Mouse (Mus musculus) adrenal gland, adult 2 months (tissue): ENCODE results near the gene Bpifb5. TPM values are rescaled to one million over a fixed set of nuclear protein-coding genes. Genes with fewer than 3 reads are reported as not detected.
"Not testable (repeated sequence)": the region's sequence is repeated elsewhere in the genome, so short reads cannot be mapped to it uniquely, and the experiment has no call there.

Experiments
- DNase-seq: peaks from one replicate; pipeline ENCODE4 v3.0.0; 2021
- polyA plus RNA-seq: library from polyadenylated mRNA; depleted of rRNA; stranded (reverse); fragments of >200 nt; gene quantifications from 2 replicates; pipeline ENCODE4 v1.2.3, GENCODE M21; 2012; rRNA removed
- total RNA-seq, 2 experiments: library from RNA; stranded (reverse); gene quantifications; 2 replicates each; pipeline ENCODE4 v1.2.3; 2021

The Bpifb5 gene
- total and polyA plus RNA-seq, 3 experiments: 0.17 to 0.54 TPM; not detected in 1

DNA sequence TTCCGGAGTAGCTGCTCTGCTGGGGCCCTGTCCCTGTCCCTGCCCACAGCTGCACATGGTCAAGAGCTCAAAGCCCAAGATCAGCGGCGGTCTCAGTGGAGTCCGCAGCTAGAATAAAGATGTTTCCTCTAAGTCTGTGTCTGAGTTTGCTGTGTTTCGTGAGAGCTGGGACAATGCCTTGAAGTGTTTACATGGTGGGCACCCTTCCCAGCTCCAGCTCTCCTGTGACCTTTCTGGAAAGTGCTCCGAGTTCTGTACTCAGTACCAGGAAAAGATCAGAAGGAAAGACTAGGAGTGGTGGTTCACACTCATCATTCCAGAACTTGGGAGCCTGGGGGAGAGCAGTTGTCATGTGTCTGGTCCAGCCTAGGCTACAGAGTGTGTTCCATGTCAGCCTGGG lies 17.2 kb downstream of the Bpifb5 start:
- DNase-seq: no peak

DNA sequence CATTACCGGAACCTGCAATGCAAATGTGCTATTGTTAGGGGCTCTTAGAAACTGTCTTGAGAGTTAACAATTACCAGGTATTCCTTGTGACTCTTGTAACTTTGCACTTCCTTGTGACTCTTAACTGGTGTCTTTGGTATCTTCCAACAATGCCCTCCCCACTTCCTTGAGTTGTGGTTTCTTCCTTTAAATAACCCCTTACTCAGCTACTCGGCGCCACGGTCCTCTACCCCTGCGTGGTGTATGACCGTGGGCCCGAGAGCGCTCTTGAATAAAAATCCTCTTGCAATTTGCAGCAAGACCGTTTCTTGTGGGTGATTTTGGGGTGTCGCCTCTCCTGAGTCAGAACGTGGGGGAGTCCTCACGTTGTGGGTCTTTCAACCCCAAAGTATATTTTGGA lies 19.2 kb downstream of the Bpifb5 start:
- DNase-seq: not testable (repeated sequence)

DNA sequence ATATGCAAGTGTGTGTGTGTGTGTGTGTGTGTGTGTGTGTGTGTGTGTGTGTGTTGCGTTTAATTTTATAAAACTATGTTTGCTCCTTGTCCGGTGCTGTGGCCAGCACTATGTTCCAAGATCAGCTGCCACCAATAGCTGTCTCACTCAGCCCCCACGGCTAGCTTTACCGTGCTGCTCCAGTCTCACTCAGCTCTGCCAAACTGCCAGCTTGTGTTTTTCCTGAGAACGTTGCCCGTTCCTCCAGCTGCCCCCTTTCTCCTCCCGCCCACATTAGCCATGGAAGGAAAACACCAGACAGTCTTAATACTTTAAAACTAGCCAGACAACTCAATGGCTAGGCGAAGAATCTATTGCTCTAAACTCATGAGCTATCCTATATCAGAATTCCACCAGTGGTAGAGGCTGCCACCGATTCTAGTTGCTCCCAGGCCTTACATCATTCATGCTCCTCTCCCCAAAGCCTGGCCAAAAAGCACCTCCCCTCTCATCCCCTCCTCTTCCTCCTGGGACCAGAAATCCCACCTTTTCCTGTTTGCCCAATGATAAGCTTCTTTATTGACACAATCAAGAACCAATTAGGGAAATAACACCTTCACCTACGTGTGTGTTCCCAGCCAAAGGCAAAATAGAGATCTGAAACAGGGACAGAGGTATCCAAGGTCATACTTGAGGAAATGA lies 20.0 kb downstream of the Bpifb5 start:
- DNase-seq: no peak

DNA sequence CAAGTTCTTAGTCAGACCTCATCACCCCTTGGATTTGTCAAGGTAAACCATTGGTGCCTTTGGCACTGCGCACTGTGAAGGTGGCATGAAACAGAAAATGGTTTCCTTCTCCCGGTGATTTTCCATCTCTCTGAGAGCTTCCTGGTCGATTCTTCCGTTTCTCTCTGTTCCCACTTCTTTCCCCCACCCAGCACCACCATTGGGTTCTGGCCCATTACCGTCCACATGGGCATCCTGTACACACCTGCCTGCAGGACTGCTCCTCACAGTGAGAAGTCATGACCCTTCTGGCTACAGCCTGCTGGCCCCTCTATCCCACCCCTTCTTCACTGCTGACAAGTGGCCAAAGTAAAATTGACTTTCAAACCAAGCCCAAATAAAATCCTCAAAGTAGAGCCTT lies 21.8 kb downstream of the Bpifb5 start:
- DNase-seq: no peak

DNA sequence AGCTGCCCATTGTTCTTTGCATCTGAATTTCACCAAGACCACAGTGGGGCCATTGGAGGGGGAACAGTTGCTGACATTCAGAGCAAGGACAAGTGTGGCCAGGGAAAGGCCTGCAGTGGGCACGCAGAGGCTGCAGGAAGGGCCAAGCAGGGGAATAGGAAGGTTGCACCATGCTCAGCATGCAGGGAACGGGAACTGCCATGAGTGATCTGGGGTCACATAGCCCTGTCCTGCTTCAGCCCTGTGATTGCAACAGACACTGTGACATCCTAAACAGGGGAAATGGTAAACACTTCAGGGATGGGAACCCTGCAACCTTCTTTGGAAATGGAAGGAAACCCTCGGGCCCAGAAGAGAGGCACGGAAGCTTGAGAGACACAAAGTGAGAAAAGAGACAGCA lies 31.7 kb downstream of the Bpifb5 start:
- not testable (repeated sequence) for DNase-seq

DNA sequence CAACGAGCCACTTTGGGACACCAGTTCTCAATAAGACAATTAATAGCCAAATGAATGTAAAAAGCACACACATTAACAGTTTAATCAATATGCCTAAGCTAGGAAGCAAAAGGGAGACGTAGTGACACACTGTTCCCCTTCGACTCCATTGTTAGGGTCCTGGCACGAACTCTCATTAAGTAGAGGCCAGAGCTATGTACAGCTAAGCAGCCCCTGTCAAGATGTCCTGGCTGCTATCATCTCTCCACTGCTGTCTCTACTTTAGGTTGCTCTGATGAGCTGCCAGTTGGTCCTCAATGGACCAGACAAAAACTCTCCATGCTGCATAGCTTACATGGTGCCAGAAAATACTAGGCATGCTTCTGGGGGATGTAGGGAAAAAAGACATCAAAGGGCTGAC lies 32.2 kb downstream of the Bpifb5 start:
- DNase-seq: no peak

DNA sequence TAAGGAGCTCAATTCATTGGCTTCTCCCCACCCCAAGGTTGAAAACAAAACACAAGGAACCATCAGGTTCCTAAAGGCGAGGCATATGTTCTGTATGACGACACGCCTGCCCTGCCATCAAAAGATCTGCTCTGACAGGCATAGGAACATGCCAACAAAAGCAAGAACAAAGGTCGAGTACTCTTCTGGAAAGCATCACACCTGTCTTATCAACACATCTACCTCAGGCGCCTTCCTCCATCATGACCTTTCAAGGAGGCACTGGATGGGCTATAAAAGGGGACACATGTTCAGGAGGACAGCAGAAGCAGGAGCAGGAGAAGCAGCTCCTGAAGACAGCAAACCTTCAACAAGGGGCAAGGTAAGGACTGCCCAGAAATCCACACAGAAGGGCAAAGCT lies 34.0 kb downstream of the Bpifb5 start, which contains the start of gene Bpifb9a:
Gene Bpifb9a, plus strand, starts transcription at position 301 of the 400 bp plus-strand sequence.
- DNase-seq: not testable (repeated sequence)

DNA sequence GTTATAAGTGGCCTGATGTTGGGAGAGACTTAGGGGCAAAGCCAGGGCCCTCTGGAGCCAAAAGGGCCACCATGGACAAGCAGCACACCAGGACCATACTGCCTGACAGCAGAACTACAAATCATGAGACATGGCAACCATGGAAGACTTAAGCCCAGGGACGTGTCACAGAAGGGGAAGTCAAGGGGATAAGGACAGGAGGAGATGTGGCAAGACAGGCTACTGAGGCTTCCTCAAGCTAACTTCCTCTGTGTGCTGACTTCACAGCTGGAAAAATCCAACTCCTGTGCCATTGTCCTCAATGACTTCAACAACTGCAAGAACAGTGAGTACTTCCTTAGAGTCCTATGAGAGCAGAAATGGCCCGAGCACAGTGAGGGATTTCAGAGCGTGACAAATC lies 40.9 kb downstream of the Bpifb5 start:
- not testable (repeated sequence) for DNase-seq

Other genes with a start within 250 kb of the Bpifb5 start
- gene Bpifa6, start 248.8 kb upstream of the Bpifb5 start, total RNA-seq: not detected
- gene Bpifa6, start 248.8 kb upstream of the Bpifb5 start, polyA plus RNA-seq: not detected in 2 replicates
- under 1 TPM; 0.49 to 0.55 TPM for gene Bpifa2, start 215.5 kb upstream of the Bpifb5 start, total RNA-seq
- not detected in 2 replicates for gene Bpifa2, start 215.5 kb upstream of the Bpifb5 start, polyA plus RNA-seq
- gene Bpifa3, start 93.4 kb upstream of the Bpifb5 start, total RNA-seq: not detected
- not detected in 2 replicates for gene Bpifa3, start 93.4 kb upstream of the Bpifb5 start, polyA plus RNA-seq
- not detected for gene Bpifa1, start 80.9 kb upstream of the Bpifb5 start, total RNA-seq
- gene Bpifa1, start 80.9 kb upstream of the Bpifb5 start, polyA plus RNA-seq: not detected in 2 replicates
- gene Bpifa5, start 61.1 kb upstream of the Bpifb5 start, total RNA-seq: not detected
- gene Bpifa5, start 61.1 kb upstream of the Bpifb5 start, polyA plus RNA-seq: not detected in 2 replicates
- under 1 TPM; 0.17 to 0.23 TPM for gene Bpifb1, start 32.9 kb upstream of the Bpifb5 start, total RNA-seq
- 0.06 and 0.27 TPM in 2 replicates for gene Bpifb1, start 32.9 kb upstream of the Bpifb5 start, polyA plus RNA-seq
- gene Bpifb9a, start 34.1 kb downstream of the Bpifb5 start, total RNA-seq: not detected
- gene Bpifb9a, start 34.1 kb downstream of the Bpifb5 start, polyA plus RNA-seq: not detected in 2 replicates
- not detected for gene Bpifb9b, start 83.5 kb downstream of the Bpifb5 start, total RNA-seq
- gene Bpifb9b, start 83.5 kb downstream of the Bpifb5 start, polyA plus RNA-seq: not detected in 2 replicates
- 10 to 100 TPM in 1 of 2 experiments, 1 to 10 TPM in 1; 9.7 to 14.4 TPM for gene Cdk5rap1, start 149.3 kb downstream of the Bpifb5 start, total RNA-seq
- 5.9 and 7.1 TPM in 2 replicates for gene Cdk5rap1, start 149.3 kb downstream of the Bpifb5 start, polyA plus RNA-seq
- 10 to 100 TPM; 19.9 to 29.6 TPM for gene Snta1, start 184.4 kb downstream of the Bpifb5 start, total RNA-seq
- 53.6 and 57.1 TPM in 2 replicates for gene Snta1, start 184.4 kb downstream of the Bpifb5 start, polyA plus RNA-seq
- 10 to 100 TPM; 34.5 to 49.1 TPM for gene Cbfa2t2, start 212.7 kb downstream of the Bpifb5 start, total RNA-seq
- gene Cbfa2t2, start 212.7 kb downstream of the Bpifb5 start, polyA plus RNA-seq: 9.6 and 11.3 TPM in 2 replicates